Mouse (Mus musculus): Measurements from ENCODE around the gene Taz.

DNA sequence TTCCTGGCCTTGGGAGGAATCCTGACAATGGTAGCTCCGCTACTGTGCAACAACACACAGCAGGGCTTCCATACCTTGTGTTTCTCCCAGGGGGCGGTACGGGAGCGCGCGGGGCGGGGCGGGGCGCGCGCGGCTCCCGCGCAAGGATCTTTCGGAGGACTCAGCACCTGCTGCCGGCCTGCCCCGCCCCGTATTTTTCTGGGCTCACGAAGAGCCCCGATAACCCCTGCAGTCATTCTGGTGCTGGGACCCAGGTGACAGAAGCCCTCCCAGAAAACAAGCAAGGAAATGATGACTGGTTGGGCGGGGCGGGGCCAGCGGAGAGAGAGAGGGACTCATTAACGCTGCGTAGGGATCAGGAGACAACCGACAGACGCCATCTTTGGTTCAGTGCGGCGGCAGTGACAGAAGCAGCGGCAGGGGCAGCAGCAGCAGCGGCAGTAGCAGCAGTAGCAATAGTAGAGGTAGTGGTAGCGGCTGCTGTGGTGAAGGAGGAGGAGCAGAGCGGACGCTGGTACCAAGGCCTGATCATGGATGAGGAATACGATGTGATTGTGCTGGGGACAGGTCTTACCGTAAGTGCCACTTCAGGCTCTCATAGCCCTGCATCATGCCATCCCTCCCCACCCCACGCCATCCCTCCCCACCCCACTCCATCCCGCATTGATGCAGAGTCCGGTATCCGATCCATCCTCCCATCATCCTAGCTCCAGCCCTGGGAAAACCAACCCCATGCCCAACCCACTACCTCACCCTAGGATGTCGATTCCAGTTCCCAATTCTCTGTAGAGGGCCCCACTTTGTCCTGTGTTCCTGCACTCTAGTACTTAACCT is 23.4 kb downstream of the Taz start, which contains the start of gene Gdi1:
- TF ChIP-seq CTCF (IDR thresholded peaks at IDR 0.05; ENCODE audit: extremely low read depth, insufficient read depth, insufficient read length, insufficient replicate concordance) (no peak), POLR2A (IDR thresholded peaks at IDR 0.05; ENCODE audit: low read depth, low read length) (peak; percentile 92)

Measured in spleen, adult 2 months (tissue).